Mouse (Mus musculus): ENCODE results near the gene Cacna2d3. TPM values are rescaled to one million over a fixed set of nuclear protein-coding genes. Genes with fewer than 3 reads are reported as not detected.

Cacna2d3 gene
- total RNA-seq, 1 experiment from 2014 or later, result 3.5 TPM

DNA sequence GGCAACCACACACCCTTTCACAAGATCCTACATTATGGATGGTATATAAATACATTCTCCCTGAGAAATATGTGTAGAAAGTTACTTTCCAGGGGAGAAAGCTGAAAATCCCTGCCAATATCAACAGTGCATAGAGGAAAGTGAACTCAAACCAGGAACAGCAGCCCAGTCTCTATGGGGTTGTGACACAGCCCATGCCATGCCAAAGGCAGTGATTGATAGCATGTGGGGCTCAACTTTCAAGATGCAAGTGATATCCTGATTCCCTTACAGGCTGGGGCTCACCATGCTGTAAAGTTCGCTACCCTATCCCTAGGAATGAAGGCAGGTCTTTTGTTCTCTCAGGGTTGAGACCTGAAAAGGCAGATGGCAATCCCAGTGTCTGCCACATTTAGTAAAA lies 229.9 kb downstream of the Cacna2d3 start:
- peak; percentile 15 for DNase-seq

- DNase-seq, result no peak
Measured at GRCm38 (mm10) chr14:29485416-29485815, 236.2 kb downstream of the Cacna2d3 start.

- no peak for DNase-seq
Measured at GRCm38 (mm10) chr14:29478403-29478983, 243.2 kb downstream of the Cacna2d3 start.

GRCm38 (mm10) chr14:29464277-29464676 lies 257.4 kb downstream of the Cacna2d3 start:
- no peak for DNase-seq

GRCm38 (mm10) chr14:29449203-29449602 lies 272.5 kb downstream of the Cacna2d3 start:
- DNase-seq, result no peak

DNA sequence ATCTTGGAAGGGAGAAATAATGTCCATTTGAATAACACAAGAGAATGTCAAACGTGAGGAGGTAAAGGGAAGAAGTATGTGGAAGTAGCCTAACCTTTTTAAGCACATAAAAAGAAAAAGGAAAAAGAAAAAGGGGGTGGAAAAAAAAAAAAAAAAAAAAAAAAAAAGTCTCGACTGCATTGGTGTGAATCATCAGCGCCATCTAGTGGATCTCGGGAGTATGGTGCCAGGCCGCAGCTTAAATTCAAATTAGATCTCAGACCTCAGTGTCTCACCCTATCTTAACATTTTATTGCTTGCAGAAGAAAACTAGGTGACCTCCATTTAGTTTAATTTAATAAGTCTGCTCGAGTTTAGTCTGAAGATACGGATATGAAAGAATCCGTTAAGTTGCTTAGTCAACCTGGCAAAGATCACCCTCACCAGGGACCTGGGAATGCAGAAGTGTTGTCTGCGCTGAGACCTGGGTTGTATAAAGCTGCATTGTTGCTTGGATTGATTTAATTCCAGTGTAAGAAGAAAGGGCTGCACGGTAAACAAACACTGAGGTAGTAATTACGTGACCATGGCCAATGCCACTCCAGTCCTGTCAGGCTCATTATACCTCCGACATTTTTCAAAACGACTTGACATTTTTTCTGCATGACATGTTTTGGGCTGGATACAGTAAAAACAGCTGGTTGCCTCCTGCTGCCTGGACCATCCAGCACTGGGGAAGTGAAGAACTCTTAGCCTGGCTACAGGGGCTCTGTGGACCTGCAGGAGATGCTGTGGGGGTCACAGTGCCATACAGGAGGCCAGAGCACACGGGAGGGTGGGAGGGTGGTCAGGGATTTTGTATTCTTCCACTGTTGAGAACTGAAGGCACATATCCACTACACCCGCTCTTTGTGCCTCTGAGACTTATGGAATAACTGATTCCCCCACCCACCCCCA lies 278.3 kb downstream of the Cacna2d3 start:
- peak; percentile 76 for DNase-seq

- no peak for DNase-seq
Measured at GRCm38 (mm10) chr14:29442476-29442875, 279.2 kb downstream of the Cacna2d3 start.

DNA sequence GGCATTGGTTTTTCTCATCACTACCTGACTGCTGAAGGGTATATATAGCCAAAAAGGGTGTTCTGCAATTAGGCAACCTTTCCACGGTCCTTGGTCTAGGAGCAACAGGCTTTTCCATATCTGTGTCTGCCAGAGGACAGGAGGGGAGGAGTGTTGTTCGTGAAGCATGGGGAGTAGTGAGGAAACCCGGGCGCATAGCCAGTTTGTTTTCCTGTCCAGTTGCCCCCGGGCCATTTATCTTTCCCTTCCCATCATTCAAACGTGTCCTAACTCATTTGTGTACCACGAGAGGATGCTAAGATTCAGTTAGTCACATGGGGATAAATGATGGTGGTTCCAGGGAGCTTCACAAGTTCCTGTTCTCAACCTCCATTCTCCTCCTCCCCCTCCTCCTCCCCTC lies 283.0 kb downstream of the Cacna2d3 start:
- no peak for DNase-seq

- no peak for DNase-seq
Measured at GRCm38 (mm10) chr14:29438251-29438650, 283.4 kb downstream of the Cacna2d3 start.

- DNase-seq, result no peak
Measured at GRCm38 (mm10) chr14:29435203-29435602, 286.5 kb downstream of the Cacna2d3 start.

DNA sequence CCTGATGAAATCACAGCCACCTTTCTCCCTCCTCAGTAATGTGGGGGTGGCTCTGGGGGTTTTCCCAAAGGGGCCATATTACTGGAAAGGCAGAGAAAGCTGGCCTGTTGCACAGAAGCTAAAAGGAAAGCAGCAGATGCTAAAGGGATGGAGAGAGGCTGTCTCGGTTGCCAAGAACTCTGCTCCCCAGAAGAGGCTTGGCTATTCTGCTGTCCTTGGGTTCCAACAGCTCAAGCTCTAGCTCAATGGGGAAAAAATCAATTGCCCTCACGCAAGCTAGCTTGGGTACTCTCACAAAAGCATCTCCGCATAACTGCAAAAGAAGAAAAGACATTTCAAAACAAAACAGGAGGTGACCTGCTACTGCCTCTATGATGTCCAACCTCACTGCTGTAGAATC lies 287.9 kb downstream of the Cacna2d3 start:
- no peak for DNase-seq

GRCm38 (mm10) chr14:29433076-29433714 lies 288.5 kb downstream of the Cacna2d3 start:
- peak; percentile 45 for DNase-seq

GRCm38 (mm10) chr14:29429788-29430187 lies 291.9 kb downstream of the Cacna2d3 start:
- DNase-seq, result no peak

- DNase-seq, result no peak
Measured at GRCm38 (mm10) chr14:29425666-29426065, 296.0 kb downstream of the Cacna2d3 start.

DNA sequence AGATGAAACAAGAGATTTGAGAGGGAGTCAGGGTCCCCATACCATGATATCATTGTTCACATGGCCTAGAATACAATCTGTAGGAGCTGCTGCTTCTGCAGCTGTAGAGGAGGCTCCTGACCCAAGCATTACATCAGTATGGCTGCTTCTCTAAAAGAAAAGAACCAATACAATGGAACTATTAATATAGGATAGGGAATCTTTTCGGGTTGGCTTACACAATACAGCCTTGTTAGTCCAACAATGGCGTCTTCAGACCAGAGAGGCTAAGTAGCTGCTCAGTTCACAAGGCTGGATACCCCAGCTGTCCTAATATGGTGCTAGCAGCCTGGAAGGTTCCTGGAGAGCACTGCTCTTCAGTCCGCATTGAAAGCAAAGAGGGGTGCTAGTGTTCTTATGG lies 296.5 kb downstream of the Cacna2d3 start:
- no peak for DNase-seq

- DNase-seq, result no peak
Measured at GRCm38 (mm10) chr14:29405878-29406165, 315.8 kb downstream of the Cacna2d3 start.

DNA sequence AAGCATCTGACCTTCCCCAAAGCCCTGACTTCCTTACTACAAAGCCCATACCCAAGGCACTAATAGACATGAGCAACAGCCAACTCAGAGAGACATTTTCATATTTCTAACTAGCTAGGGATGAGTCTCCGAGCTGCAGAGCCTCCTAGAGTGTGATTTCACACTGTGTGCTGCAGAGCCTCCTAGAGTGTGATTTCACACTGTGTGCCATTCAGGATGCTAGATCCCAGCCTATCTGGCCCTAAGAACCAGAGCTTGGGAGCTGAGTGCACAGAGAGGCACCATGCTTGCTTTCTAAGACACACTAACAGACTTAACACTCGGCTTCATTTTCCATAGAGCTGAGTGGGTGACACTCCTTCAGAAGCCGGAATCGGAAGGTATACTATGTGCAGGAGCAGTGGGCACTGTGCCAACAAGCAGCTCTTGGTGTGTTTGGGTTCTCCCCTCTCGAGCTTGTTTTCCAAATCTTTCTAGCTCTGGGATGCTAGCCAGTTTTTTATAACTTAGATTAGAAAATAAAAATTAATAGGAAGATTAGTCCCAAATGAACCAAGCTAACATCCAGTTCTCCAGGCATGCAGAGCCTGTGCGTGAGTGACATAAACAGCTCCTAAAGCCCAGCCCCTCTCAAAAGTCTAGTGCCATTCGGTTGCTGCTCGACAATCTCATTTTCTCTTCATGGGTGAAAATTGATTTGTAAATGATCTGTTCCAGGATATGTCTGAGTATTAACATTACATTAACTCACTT lies 316.4 kb downstream of the Cacna2d3 start:
- DNase-seq, result no peak

DNA sequence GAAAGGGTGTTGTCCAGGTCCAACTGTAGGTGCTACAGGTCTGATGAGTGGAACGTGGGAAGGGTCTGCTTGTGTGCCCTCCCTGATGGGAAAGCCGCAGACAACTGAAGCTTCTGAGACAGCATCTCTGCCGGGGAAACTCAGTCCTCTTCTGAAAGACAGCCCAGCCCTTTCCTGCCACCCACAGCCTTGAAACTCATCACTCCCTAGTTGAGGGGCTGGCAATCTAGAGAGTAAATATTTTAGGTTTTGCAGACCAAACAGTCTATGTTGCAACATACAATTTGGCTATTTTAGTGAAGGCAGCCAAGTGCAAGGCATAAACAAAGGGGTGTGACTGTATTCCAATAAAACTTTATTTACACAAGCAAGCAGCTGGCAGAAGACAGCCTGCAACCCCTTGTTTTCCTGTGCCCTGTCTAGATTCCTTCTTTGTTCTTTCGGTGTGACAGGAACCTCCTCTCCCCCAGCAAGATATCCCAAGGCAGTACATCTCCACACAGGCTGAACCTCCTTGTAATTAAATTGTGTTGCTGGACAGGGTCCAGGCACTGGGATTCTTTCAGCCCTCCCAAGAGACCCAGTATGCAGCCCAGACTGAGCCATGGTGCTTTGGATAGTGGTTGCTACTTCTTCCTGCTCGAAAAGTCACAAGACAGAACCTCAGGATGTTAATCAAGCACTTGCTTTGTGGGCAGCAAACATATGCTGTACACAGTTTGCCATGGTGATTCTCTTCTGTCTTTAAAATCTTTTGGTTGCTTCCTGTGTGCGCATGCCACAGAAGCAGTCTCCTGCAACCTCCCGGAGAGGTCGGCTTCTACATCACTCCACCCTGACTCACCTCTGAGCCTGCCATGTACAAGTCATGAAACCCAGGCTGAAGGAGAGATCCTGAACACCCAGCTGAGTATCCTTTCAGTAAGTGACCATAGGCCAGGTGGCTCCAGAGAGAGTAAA lies 317.5 kb downstream of the Cacna2d3 start:
- DNase-seq, result no peak

DNA sequence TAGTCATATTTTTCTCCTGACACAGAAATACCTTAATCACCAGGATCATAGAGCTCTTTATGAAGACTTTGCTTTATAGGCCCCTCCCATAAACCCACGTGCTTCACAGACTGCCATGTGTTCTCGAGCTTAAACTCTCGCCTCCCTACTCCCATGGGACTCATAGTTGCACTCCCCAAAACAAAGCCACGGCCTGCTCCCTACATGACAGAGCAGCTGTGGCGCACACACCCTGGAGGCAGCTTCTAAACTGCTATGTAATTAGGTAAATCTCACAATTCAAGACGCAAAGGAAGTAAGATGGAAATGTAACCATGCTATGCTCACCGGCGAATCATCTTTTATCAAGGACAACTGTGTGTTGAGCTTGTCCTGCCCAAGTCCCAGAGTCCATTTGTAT lies 319.2 kb downstream of the Cacna2d3 start:
- no peak for DNase-seq

DNA sequence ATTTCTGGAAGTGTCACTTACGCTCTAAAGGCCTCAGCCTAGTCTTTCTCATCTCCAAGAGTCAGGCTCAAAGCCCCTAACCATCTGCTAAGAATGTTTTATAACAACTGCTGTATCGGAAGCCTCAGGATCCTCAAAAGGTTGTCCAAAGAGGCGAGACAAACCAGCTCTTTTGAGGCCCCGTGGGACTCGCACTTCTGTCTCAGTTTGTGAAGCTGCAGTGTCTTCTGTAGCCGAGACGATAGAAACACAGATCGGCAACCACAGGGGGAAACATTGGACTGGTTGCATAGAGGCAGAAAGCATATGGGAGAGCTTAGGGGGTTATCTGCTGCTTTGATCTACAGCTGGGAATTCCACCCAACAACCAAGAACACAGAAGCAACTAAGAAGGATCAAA lies 327.9 kb downstream of the Cacna2d3 start:
- no peak for DNase-seq

- no peak for DNase-seq
Measured at GRCm38 (mm10) chr14:29392851-29393250, 328.8 kb downstream of the Cacna2d3 start.

Measured in adrenal gland, postnatal 14 days (tissue).